Mouse (Mus musculus) heart, embryonic 14.5 days (tissue): ENCODE measurements around the gene Tuba1a. TPM values are rescaled to one million over a fixed set of nuclear protein-coding genes. Genes with fewer than 3 reads are reported as not detected.
"Not testable (repeated sequence)": the region's sequence is repeated elsewhere in the genome, so short reads cannot be mapped to it uniquely, and the experiment has no call there.

Source experiments
- ATAC-seq: fragments of 200-750 bp; cut with Nextera tagmentation; 2 replicates; pipeline ENCODE4 v1.8.0; 2017; ENCODE audit warnings: low read depth, moderate TSS enrichment; ENCODE audit not compliant: insufficient number of reproducible peaks, insufficient read depth, low FRiP score
- H3K27ac ChIP-seq, 2 experiments: fragments of 200-500 bp in 1 of 2; fragments of 300-500 bp in 1 of 2; sonication (generic) in 1 of 2; replicated peaks in 1 of 2; 2 replicates each; pipeline ENCODE4 v1.5.1; 2012 to 2014; ENCODE audit warnings: low read depth in 2 of 2, low read length in 2 of 2, control low read depth in 1 of 2, mild to moderate bottlenecking in 1 of 2, mixed read lengths in 1 of 2; ENCODE audit not compliant: control insufficient read depth in 1 of 2, insufficient read depth in 1 of 2
- H3K27me3 ChIP-seq: fragments of 300-500 bp; sonication (generic); 2 replicates; pipeline ENCODE4 v1.6.1; 2014; ENCODE audit warnings: mild to moderate bottlenecking, low read length, control low read depth; ENCODE audit not compliant: control insufficient read depth, insufficient read depth
- H3K36me3 ChIP-seq: fragments of 300-500 bp; sonication (generic); 2 replicates; pipeline ENCODE4 v1.6.1; 2014; ENCODE audit warnings: mild to moderate bottlenecking, control low read depth, low read length, mixed read lengths; ENCODE audit not compliant: control insufficient read depth, insufficient read depth
- H3K4me1 ChIP-seq, 2 experiments: fragments of 200-500 bp in 1 of 2; fragments of 300-500 bp in 1 of 2; sonication (generic) in 1 of 2; 2 replicates each; pipeline ENCODE4 v1.6.1; 2012 to 2014; ENCODE audit warnings: low read length in 2 of 2, control low read depth in 1 of 2, mixed read lengths in 1 of 2; ENCODE audit not compliant: control insufficient read depth in 2 of 2, insufficient read depth in 2 of 2
- H3K4me2 ChIP-seq: fragments of 300-500 bp; sonication (generic); 2 replicates; pipeline ENCODE4 v1.6.1; 2014; ENCODE audit warnings: mild to moderate bottlenecking, low read length
- H3K4me3 ChIP-seq, 2 experiments: fragments of 200-500 bp in 1 of 2; fragments of 300-500 bp in 1 of 2; sonication (generic) in 1 of 2; 2 replicates each; pipeline ENCODE4 v1.5.1; 2012 to 2014; ENCODE audit warnings: low read length in 2 of 2, mild to moderate bottlenecking in 2 of 2, control low read depth in 1 of 2, low read depth in 1 of 2, moderate library complexity in 1 of 2; ENCODE audit not compliant: control insufficient read depth in 1 of 2, insufficient read depth in 1 of 2
- H3K9ac ChIP-seq: fragments of 300-500 bp; sonication (generic); 2 replicates; pipeline ENCODE4 v1.6.1; 2014; ENCODE audit warnings: mild to moderate bottlenecking, low read length
- H3K9me3 ChIP-seq: fragments of 300-500 bp; sonication (generic); 2 replicates; pipeline ENCODE4 v1.6.1; 2016; ENCODE audit warnings: low read length, control low read depth; ENCODE audit not compliant: control insufficient read depth
- WGBS: fragments of 180-500 bp; shearing (Covaris S2); extraction: QIAGEN DNeasy Blood & Tissue Kit; methylation state at CpG from one replicate; pipeline ENCODE4 v1.1.7; 2014; 5-methylcytosine and 5-hydroxymethylcytosine counted together
- polyA plus RNA-seq: library from polyadenylated mRNA; unstranded; fragments of >200 nt; fragmentation: Nextera tagmentation; extraction: Ambion mirVana; gene quantifications from 2 replicates; pipeline ENCODE4 v1.2.1, GENCODE M21; 2014

The Tuba1a gene
- polyA plus RNA-seq, 1 experiment from 2014 or later: 917 TPM

GRCm38 (mm10) chr15:98957475-98957874 lies 4.0 kb upstream of the Tuba1a start:
- Histone ChIP-seq H3K27ac (no peak overlapping the region), H3K27me3 (no peaks in the 10 kb centered on the region), H3K9ac (no peak overlapping the region), H3K4me1 (peaks cover 4 to 7% of the 10 kb centered on the region in 2 experiments; a peak in 2 of 4 replicates), H3K9me3 (no peaks in the 10 kb centered on the region), H3K4me3 (no peak overlapping the region), H3K36me3 (no peaks in the 10 kb centered on the region), H3K4me2 (no peak overlapping the region)
- 80% methylated on average over 5 of the region's 5 CpGs for WGBS
- ATAC-seq: no peak

GRCm38 (mm10) chr15:98956000-98956399 lies 2.5 kb upstream of the Tuba1a start:
- Histone ChIP-seq H3K4me3 (no peak overlapping the region), H3K9ac (no peak overlapping the region), H3K9me3 (no peaks in the 10 kb centered on the region), H3K27me3 (no peaks in the 10 kb centered on the region), H3K4me1 (peaks cover 4 to 14% of the 10 kb centered on the region in 2 experiments; a peak in 2 of 4 replicates), H3K27ac (no peak overlapping the region), H3K36me3 (peaks cover 1% of the 10 kb centered on the region), H3K4me2 (no peak overlapping the region)
- no peak for ATAC-seq
- WGBS: 94% methylated on average over 4 of the region's 4 CpGs

GRCm38 (mm10) chr15:98955324-98955723 lies 1.8 kb upstream of the Tuba1a start:
- peaks cover 4% of the 10 kb centered on the region for H3K36me3 ChIP-seq
- no peak overlapping the region for H3K27ac ChIP-seq
- no peak for ATAC-seq
- 87% methylated on average over 4 of the region's 4 CpGs for WGBS
- peaks cover 4 to 14% of the 10 kb centered on the region in 2 experiments; a peak in 2 of 4 replicates for H3K4me1 ChIP-seq
- H3K4me3 ChIP-seq: no peak overlapping the region
- H3K9me3 ChIP-seq: no peaks in the 10 kb centered on the region
- H3K9ac ChIP-seq: no peak overlapping the region
- no peak overlapping the region; the same call in 1 of the 2 replicates for H3K4me2 ChIP-seq
- H3K27me3 ChIP-seq: no peaks in the 10 kb centered on the region

GRCm38 (mm10) chr15:98954425-98955253 lies 1.1 kb upstream of the Tuba1a start:
- peaks cover 4 to 14% of the 10 kb centered on the region in 2 experiments; a peak in 2 of 4 replicates for H3K4me1 ChIP-seq
- no peaks in the 10 kb centered on the region for H3K27me3 ChIP-seq
- H3K4me2 ChIP-seq: peak overlapping the region; percentile 67
- no peaks in the 10 kb centered on the region for H3K9me3 ChIP-seq
- H3K9ac ChIP-seq: peak overlapping the region; percentile 55
- H3K36me3 ChIP-seq: peaks cover 6% of the 10 kb centered on the region
- 44% methylated on average over 14 of the region's 14 CpGs for WGBS
- H3K4me3 ChIP-seq: no peak overlapping the region
- H3K27ac ChIP-seq: peak overlapping the region; percentile 21 to 96; a peak in 3 of 4 replicates
- ATAC-seq: no peak

GRCm38 (mm10) chr15:98952751-98953400 lies 627 bp downstream of the Tuba1a start:
- Histone ChIP-seq H3K9me3 (no peaks in the 10 kb centered on the region), H3K4me3 (peak overlapping the region; percentile 73 to 90), H3K27ac (peak overlapping the region; percentile 96 to 98), H3K4me1 (peaks cover 4 to 14% of the 10 kb centered on the region in 2 experiments; a peak in 2 of 4 replicates), H3K36me3 (peaks cover 15% of the 10 kb centered on the region), H3K4me2 (peak overlapping the region; percentile 67), H3K9ac (peak overlapping the region; percentile 94), H3K27me3 (no peaks in the 10 kb centered on the region)
- WGBS: under 1% methylated on average over 41 of the region's 41 CpGs
- peak; percentile 80 for ATAC-seq

- ATAC-seq: no peak
- WGBS: 16% methylated on average over 5 of the region's 5 CpGs
Observed at GRCm38 (mm10) chr15:98952063-98952455, 1.4 kb downstream of the Tuba1a start.

GRCm38 (mm10) chr15:98951122-98952062 lies 2.1 kb downstream of the Tuba1a start:
- H3K9me3 ChIP-seq, ATAC-seq, H3K27me3 ChIP-seq, H3K27ac ChIP-seq: not testable (repeated sequence)
- H3K9ac ChIP-seq: peak overlapping the region; percentile 94
- 69% methylated on average over 11 of the region's 15 CpGs for WGBS
- peak overlapping the region; percentile 67 for H3K4me2 ChIP-seq
- peaks cover 15% of the 10 kb centered on the region for H3K36me3 ChIP-seq
- peaks cover 4 to 14% of the 10 kb centered on the region in 2 experiments; a peak in 2 of 4 replicates for H3K4me1 ChIP-seq
- peak overlapping the region; percentile 39 to 73 for H3K4me3 ChIP-seq

More at GRCm38 (mm10) chr15:98952063-98952455, 1.4 kb downstream of the Tuba1a start:
- peak overlapping the region; percentile 39 to 73 for H3K4me3 ChIP-seq
- peak overlapping the region in 1 of 2 experiments; percentile 96; a peak in 1 of 4 replicates for H3K27ac ChIP-seq
- H3K36me3 ChIP-seq: peaks cover 15% of the 10 kb centered on the region
- H3K4me2 ChIP-seq: peak overlapping the region; percentile 67
- H3K9ac ChIP-seq: peak overlapping the region; percentile 94
- H3K9me3 ChIP-seq: no peaks in the 10 kb centered on the region
- no peaks in the 10 kb centered on the region for H3K27me3 ChIP-seq
- peaks cover 4 to 14% of the 10 kb centered on the region in 2 experiments; a peak in 2 of 4 replicates for H3K4me1 ChIP-seq
